Mouse (Mus musculus): ENCODE measurements around the gene Zfp346. TPM values are rescaled to one million over a fixed set of nuclear protein-coding genes. Genes with fewer than 3 reads are reported as not detected.

Gene Zfp346
- total RNA-seq, 2 experiments from 2014 or later, result 50.0 to 61.0 TPM

- no peak for DNase-seq (ENCODE audit: low spot score in 2 of 2)
Measured at GRCm38 (mm10) chr13:55140271-55140670, 35.2 kb downstream of the Zfp346 start.

GRCm38 (mm10) chr13:55152621-55153415 is 47.7 kb downstream of the Zfp346 start, which contains the start of gene Fgfr4:
TSS of gene Fgfr4 (plus strand) at chr13:55152640.
- DNase-seq (ENCODE audit: low spot score in 2 of 2), result peak in 1 of 2 experiments; percentile 49

GRCm38 (mm10) chr13:55153951-55154350 is 48.8 kb downstream of the Zfp346 start:
- DNase-seq (ENCODE audit: low spot score in 2 of 2), result no peak

- no peak for DNase-seq (ENCODE audit: low spot score in 2 of 2)
Measured at GRCm38 (mm10) chr13:55162365-55162764, 57.3 kb downstream of the Zfp346 start.

GRCm38 (mm10) chr13:55163553-55163952 is 58.4 kb downstream of the Zfp346 start:
- no peak for DNase-seq (ENCODE audit: low spot score in 2 of 2)

- no peak for DNase-seq (ENCODE audit: low spot score in 2 of 2)
Measured at GRCm38 (mm10) chr13:55165831-55166339, 60.8 kb downstream of the Zfp346 start.

GRCm38 (mm10) chr13:55166806-55167725 is 62.0 kb downstream of the Zfp346 start:
- DNase-seq (ENCODE audit: low spot score in 2 of 2), result no peak

- DNase-seq (ENCODE audit: low spot score in 2 of 2), result no peak
Measured at GRCm38 (mm10) chr13:55167798-55168197, 62.7 kb downstream of the Zfp346 start.

- DNase-seq (ENCODE audit: low spot score in 2 of 2), result no peak
Measured at GRCm38 (mm10) chr13:55168255-55168654, 63.1 kb downstream of the Zfp346 start.

- no peak for DNase-seq (ENCODE audit: low spot score in 2 of 2)
Measured at GRCm38 (mm10) chr13:55168958-55169369, 63.9 kb downstream of the Zfp346 start.

GRCm38 (mm10) chr13:55171517-55172335 is 66.6 kb downstream of the Zfp346 start:
- DNase-seq (ENCODE audit: low spot score in 2 of 2), result no peak

- DNase-seq (ENCODE audit: low spot score in 2 of 2), result no peak
Measured at GRCm38 (mm10) chr13:55172336-55172770, 67.2 kb downstream of the Zfp346 start.

- DNase-seq (ENCODE audit: low spot score in 2 of 2), result no peak
Measured at GRCm38 (mm10) chr13:55174347-55174746, 69.2 kb downstream of the Zfp346 start.

- no peak for DNase-seq (ENCODE audit: low spot score in 2 of 2)
Measured at GRCm38 (mm10) chr13:55176265-55176664, 71.2 kb downstream of the Zfp346 start.

GRCm38 (mm10) chr13:55177903-55178496 is 72.9 kb downstream of the Zfp346 start:
- DNase-seq (ENCODE audit: low spot score in 2 of 2), result no peak

GRCm38 (mm10) chr13:55178556-55178955 is 73.4 kb downstream of the Zfp346 start:
- peak in 1 of 2 experiments; percentile 51 for DNase-seq (ENCODE audit: low spot score in 2 of 2)

GRCm38 (mm10) chr13:55179591-55179990 is 74.5 kb downstream of the Zfp346 start:
- DNase-seq (ENCODE audit: low spot score in 2 of 2), result no peak

GRCm38 (mm10) chr13:55181786-55182172 is 76.7 kb downstream of the Zfp346 start:
- no peak for DNase-seq (ENCODE audit: low spot score in 2 of 2)

GRCm38 (mm10) chr13:55182173-55182894 is 77.2 kb downstream of the Zfp346 start:
- DNase-seq (ENCODE audit: low spot score in 2 of 2), result peak in 1 of 2 experiments; percentile 59

- no peak for DNase-seq (ENCODE audit: low spot score in 2 of 2)
Measured at GRCm38 (mm10) chr13:55183382-55183781, 78.3 kb downstream of the Zfp346 start.

Data from adrenal gland, postnatal 4 days (tissue).